Mouse (Mus musculus) inflammation-experienced regulatory T-cells, adult 6 months (primary cell): ENCODE measurements around the gene Eif4g3. TPM values are rescaled to one million over a fixed set of nuclear protein-coding genes. Genes with fewer than 3 reads are reported as not detected.
"Not testable (repeated sequence)": the region's sequence is repeated elsewhere in the genome, so short reads cannot be mapped to it uniquely, and the experiment has no call there.

Experiments
- ATAC-seq: one replicate; pipeline ENCODE4 v1.8.0; 2017
- polyA plus RNA-seq, 3 experiments: library from polyadenylated mRNA; unstranded; fragments of 100-300 nt; shearing (Covaris generic); gene quantifications; one replicate each; pipeline ENCODE4 v1.2.1; 2017

The Eif4g3 gene
- polyA plus RNA-seq, 3 experiments from 2014 or later = 33.8 to 51.8 (median 42.4) TPM

GRCm38 (mm10) chr4:138023403-138024100 is 30.7 kb downstream of the Eif4g3 start:
- no peak for ATAC-seq

DNA sequence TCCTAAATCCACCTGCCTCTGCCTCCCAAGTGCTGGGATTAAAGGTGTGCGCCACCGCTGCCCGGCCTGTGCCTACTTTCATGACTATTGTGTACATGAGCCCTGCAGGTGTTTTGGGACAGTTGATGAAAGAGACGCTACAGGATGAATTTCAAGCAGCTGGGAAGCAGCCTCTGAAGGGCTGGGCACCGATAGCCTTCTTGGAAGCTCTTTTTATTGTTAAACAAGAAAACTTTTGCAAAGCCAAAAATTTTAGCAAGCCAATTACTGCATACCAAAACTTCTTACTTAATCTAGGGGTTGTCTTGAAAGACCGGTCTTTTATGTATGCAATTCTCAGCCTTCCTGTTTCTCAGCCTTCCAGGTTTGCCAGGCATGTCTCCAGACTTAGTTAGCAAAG is 36.3 kb downstream of the Eif4g3 start:
- ATAC-seq = no peak

- ATAC-seq = no peak
Measured at GRCm38 (mm10) chr4:138031828-138032227, 39.0 kb downstream of the Eif4g3 start.

DNA sequence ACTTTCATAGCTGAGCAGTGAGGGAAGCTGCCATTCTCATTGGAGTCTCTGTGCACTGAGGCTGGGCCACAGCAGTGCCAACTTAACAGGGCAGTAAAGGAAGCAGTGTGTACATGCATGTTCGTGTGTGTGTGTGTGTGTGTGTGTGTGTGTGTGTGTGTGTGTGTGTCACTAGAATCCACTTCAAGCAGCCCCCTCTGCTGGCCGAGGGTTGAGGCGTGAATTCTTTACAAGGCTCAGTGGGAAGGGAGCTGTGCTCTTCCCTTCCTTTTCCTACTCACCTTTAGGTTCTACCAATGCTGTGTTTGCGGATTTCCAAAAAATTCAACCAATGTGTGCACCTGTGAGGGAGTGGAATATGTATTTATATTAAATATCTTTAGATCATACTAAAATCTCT is 41.0 kb downstream of the Eif4g3 start:
- no peak for ATAC-seq

DNA sequence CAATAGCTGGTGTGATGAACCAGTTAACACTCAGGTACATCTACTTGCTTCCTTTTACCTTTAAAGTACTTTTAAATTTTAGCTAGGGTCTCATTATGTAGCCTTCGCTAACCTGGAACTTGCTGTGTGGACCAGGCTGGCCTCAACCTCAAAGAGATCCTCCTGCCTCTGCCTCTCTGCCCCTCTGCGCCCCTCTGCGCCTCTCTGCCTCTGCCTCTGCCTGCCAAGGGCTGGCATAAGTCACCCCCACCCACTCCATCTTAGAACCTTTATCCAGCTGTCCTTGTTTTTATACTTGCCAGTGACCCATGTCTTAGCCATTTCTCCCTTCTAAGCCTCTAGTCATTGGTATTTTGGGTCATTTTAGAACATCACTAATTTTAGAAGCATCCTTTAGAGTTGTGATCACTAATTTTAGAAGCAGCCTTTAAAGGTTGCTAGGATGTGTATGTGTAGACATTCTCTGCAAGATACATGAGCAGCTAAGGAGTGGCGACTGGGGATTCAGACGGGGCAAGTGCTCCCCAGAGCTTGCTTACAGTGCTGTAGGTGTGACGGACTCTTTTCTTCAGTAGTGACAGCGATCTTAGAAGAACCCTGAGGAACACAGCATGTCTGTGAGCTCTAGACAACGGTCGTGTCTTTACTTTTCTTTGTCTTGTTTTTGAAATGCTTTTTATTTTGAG is 42.8 kb downstream of the Eif4g3 start:
- no peak for ATAC-seq

DNA sequence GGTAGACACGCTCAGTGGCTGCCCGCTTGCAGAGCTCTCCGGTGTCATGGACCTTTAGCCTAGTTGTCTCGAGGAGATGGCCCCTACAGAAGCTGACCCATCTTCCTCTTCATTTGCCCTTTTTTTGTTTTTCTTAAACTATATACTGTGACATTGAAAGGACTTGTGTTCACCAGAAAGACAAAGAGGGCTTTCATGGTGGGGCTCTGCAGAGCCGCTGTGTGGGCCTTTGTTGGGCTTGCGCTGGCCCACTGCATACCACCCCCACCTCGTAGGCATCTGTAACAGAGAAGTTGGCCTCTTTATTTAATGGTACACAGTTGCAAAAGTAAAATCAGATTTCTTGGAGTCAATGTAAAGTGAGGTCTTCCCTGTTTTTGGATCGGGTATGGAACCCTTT is 44.3 kb downstream of the Eif4g3 start:
- no peak for ATAC-seq

DNA sequence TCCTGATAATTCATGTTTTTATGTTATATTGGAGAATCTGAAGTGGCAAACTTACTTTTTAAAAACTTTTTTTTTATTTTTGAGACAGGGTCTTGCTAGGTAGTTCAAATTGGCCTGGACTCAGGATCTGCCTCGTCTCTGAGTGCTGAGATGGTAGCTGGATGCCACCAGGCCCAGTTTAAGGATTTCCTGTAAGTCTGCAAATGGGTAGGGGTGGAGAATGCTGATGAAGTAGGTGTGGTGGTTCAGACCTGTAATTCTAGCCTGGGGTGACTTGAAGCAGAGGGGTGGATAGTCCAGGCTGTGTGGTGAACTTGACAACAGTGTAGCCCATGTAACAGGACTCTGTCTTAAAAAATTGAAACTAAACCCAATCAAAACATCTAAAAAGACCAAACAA is 45.1 kb downstream of the Eif4g3 start:
- ATAC-seq = no peak

DNA sequence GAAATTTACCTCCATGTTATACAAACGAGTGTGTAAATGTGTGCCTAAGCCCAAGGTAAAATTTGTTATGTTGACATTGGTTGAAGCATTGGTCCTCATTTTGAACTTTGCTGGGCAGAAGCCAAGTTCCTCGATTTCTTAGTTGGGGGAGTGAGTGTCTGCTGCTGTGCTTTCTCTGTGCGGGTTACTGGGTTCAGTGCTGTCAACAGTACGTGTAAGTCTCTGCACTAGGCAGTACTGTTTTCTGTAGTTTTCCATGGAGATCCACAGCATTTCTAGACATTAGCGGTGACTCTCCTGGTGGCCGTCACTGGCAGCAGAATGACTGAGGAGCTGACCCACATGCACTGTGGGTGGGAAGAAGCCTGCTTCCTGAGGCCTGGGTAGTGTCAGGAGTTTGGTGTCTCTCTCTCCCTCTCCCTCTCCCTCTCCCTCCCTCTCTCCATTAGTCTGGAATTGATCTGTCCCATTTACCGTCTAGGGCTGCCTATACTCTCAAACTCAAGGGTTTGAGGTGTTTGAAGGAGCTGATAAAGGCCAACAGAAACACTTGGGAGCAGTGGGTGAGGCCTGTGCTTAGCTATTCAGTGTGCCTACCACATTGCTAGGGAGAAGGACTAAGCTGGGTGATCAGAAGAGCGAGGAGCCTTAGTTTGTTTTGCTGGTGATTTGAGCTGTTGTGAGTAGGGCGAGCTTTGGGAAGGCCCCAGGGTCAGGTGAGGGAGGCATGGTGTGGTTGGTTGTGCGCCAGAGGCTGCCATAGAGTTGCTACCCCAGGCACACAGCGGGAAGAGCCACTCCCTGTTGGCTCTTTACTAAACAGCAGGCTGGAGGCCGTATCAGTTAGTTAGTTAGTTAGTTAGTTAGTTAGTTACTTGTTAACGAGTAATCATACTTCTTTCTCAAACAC is 45.8 kb downstream of the Eif4g3 start:
- ATAC-seq = no peak

- ATAC-seq = no peak
Measured at GRCm38 (mm10) chr4:138039275-138039651, 46.4 kb downstream of the Eif4g3 start.

DNA sequence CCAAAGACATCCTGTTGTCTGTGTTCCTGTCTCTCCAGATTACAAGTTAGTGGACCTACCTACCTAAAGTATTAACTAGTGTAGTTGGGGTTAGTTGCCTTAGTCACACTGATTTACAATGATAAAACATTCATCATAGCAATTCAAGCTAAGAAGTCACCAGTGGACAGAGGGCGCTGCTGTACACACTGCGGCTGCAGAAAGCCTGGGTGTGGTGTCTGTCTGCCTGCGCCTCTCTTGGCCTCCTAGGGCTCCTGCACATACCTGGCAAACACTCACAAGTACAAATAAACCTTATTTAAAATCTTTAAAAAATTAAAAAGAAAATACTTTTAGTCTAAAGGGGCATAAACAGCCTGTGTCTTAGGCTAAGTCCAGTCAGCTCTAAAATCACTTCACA is 47.8 kb downstream of the Eif4g3 start:
- no peak for ATAC-seq

GRCm38 (mm10) chr4:138041566-138042256 is 48.9 kb downstream of the Eif4g3 start:
- ATAC-seq = no peak

DNA sequence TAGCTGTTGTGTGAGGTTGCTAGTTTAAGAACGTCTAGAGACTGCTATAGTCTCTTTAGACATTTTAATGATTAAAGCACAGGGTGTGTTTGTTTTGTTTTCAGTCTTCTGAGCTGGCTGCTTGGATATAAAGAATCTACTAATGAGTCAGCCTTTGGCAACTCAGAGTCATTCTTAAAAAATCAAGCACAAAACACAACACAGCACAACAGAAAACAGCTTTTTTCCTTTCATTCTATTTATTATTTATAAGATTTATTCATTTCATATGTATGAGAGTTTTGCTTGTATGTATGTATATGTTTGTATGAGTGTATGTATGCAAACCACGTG is 49.4 kb downstream of the Eif4g3 start:
- no peak for ATAC-seq

DNA sequence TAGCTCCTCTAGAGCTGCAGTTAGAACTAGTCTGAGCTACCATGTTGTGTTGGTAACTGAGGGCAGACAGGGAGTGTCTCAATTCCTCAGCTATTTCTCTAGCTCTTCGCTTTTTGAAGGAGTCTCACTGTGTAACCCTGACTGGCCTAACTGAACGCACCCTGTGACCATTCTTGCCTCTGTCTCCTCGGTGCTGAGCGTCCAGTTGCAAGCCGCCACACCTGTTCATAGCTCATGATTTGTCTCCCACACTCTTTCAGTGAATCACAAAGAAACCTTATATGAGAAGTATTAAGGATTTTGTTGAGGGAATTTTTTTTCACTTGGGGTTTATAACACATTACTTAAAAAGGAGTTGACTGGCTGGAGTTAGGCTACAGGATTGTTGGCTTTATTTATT is 49.8 kb downstream of the Eif4g3 start:
- ATAC-seq = no peak

DNA sequence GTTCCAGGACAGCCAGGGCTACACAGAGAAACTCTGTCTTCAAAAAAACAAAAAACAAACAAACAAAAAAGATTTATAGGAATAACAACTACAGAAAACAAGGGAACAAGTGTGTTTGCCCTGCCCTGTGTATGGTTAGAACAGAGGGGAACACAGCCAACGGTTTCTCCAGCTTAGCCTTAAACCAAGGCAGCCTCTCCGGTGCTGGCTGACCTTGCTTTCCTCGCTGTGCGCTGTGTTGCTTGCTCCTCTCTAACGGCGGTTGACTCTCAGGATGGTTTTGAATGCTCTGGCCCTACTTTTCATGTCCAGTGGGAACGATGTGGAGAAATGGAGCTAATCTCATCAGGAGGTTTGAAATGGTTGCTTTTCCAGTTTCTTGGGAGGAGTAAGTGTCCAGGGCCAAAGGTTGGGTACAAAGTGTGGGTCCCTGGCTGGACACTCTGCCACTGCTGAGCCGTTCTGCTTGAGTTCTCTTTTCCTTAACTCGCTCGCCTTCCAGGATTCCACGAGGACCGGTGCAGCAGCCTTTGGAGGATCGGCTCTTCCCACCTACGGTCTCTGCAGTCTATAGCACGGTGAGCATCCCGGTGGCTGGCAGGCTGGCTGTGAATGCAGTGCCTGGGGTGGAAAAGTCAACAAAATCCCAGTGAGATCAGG is 52.1 kb downstream of the Eif4g3 start:
- no peak for ATAC-seq

DNA sequence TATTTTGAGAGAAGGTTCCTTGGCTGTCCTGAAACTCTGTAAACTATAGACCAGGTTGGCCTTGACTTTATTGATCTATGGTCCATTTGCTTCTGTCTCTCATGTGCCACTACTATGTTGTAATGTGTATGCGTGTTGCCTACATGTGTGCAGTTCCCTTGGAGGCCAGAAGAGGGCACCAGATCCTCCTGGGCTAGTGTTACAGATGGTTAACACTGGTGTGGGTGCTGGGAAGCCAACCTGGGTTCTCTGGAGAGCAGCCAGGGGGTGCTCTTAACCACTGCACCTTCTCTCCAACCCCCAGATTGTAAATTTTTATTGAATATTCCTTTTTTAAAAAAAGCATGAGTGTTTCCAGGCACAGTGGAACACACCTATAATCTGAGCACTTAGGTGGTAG is 53.0 kb downstream of the Eif4g3 start:
- ATAC-seq = no peak

DNA sequence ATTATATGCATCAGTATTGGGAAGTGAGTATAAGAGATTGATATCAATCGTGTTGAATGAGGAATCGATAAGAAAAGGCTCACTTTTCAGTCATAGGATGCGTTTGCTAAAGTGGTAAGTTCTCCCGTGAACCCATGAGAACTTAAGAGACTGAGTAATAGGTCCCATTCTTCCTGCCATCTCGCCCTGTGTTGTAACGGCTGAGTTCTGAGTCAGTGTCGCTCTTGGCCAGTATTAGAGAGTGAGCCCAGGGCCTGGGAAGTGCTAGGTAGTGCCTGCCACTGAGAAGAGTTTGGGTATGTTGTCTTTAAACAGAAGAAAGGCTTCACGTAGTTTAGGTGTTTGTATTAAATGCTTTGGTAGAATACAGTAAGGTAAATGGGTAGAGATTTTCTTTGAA is 53.5 kb downstream of the Eif4g3 start:
- no peak for ATAC-seq

GRCm38 (mm10) chr4:138049547-138049946 is 56.7 kb downstream of the Eif4g3 start:
- no peak for ATAC-seq

DNA sequence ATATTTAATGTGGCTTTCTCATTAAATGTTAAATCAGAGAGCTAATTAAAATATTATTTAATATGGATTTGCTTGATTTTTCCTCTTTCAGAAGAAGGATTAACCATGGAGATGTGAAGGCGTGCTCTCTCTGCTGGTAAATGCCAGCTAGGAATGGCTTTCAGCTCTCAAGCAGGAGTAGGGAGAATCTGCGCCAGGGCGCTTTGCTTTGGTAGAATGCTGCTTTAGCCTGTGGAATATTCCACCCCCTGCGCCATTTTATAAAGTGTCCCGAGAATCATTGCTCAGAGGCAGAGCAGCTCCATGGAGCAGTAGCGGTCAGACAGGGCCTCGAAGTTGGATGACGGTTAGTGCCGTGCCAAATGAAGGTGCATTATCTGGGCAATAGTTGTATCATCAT is 58.7 kb downstream of the Eif4g3 start:
- no peak for ATAC-seq

GRCm38 (mm10) chr4:138056658-138057057 is 63.8 kb downstream of the Eif4g3 start:
- ATAC-seq = no peak

DNA sequence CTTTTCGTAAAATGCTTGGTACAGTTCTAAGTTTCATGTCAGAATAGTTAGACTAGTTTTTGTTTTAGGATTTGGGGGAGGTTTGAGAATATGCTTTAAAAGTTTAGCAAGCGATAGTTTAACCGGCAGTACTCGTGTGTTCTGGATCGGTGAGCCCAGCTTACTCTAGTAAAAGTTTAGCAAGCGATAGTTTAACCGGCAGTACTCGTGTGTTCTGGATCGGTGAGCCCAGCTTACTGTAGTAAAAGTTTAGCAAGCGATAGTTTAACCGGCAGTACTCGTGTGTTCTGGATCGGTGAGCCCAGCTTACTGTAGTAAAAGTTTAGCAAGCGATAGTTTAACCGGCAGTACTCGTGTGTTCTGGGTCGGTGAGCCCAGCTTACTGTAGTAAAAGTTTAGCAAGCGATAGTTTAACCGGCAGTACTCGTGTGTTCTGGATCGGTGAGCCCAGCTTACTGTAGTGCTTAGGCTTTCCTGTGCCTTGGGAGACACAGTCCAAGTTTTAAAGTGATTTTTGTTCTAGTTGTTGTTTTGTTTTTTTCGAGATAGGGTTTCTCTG is 64.5 kb downstream of the Eif4g3 start:
- not testable (repeated sequence) for ATAC-seq

GRCm38 (mm10) chr4:138061161-138061560 is 68.3 kb downstream of the Eif4g3 start:
- no peak for ATAC-seq
